8 mouse cellular contexts compared by ENCODE assay signal in genomic region chr3:88408953-88409352, GRCm38 (mm10). TPM values are rescaled to one million over a fixed set of nuclear protein-coding genes. Genes with fewer than 3 reads are reported as not detected.
DNase-seq lines count a peak whose midpoint lies in the region; ATAC-seq and TF ChIP-seq lines count a peak whose summit lies in the region.

No protein-coding gene starts in this region.

- peak overlapping the region; percentile 91 for H3K9ac ChIP-seq in liver, embryonic 12.5 days

- no peak for ATAC-seq in liver, embryonic 12.5 days
- ATAC-seq in frontal cortex, adult (ENCODE audit: low TSS enrichment): no peak
- ATAC-seq in erythroid progenitor cell, adult 5-6 weeks (replicated peaks; ENCODE audit: low FRiP score, poor library complexity, severe bottlenecking): no peak

- WGBS in thymus, adult 2 months: 72% methylated on average over 5 of the region's 5 CpGs
- WGBS in liver, embryonic 12.5 days (ENCODE audit: insufficient replicate concordance): 48% methylated on average over 5 of the region's 5 CpGs

- H3K4me1 ChIP-seq in thymus, adult 2 months (replicated peaks; ENCODE audit: control insufficient read depth, insufficient read depth, low read length): peaks cover 13% of the 10 kb centered on the region
- H3K4me1 ChIP-seq in liver, embryonic 12.5 days: peaks cover 67% of the 10 kb centered on the region

- no peaks in the 10 kb centered on the region for H3K27me3 ChIP-seq in thymus, adult 2 months (ENCODE audit: control insufficient read depth, insufficient read depth, low read length)
- no peaks in the 10 kb centered on the region for H3K27me3 ChIP-seq in liver, embryonic 12.5 days (replicated peaks)

- peak; percentile 51 for DNase-seq in adrenal gland, postnatal 14 days
- DNase-seq in adrenal gland, postnatal 36 days: no peak
- DNase-seq in thymus, adult 2 months: no peak
- no peak for DNase-seq in thymus, postnatal 0 days (ENCODE audit: low spot score)
- no peak for DNase-seq in layer of hippocampus, adult 9-11 months

- TF ChIP-seq CTCF in thymus, adult 2 months (IDR thresholded peaks at IDR 0.05; ENCODE audit: borderline replicate concordance, control insufficient read depth, extremely low read depth, insufficient read depth, low read length, poor library complexity): no peak

- peak overlapping the region; percentile 90; the same call in 1 of the 2 replicates for H3K4me3 ChIP-seq in thymus, adult 2 months (ENCODE audit: control insufficient read depth, insufficient read depth, low read length)
- peak overlapping the region; percentile 75 for H3K4me3 ChIP-seq in liver, embryonic 12.5 days

- H3K36me3 ChIP-seq in thymus, adult 2 months (ENCODE audit: control insufficient read depth, insufficient read depth, low read length): peaks cover 3% of the 10 kb centered on the region; the same call in 1 of the 2 replicates
- H3K36me3 ChIP-seq in liver, embryonic 12.5 days: peaks cover 67% of the 10 kb centered on the region

- H3K4me2 ChIP-seq in liver, embryonic 12.5 days: peak overlapping the region; percentile 91

- no peak for TF ChIP-seq POLR2A in thymus, adult 2 months (IDR thresholded peaks at IDR 0.05; ENCODE audit: control insufficient read depth, extremely low read depth, insufficient read depth, low read length, poor library complexity)

- no peaks in the 10 kb centered on the region for H3K9me3 ChIP-seq in liver, embryonic 12.5 days (replicated peaks)

- H3K27ac ChIP-seq in thymus, adult 2 months (ENCODE audit: control insufficient read depth, insufficient read depth, low read length): no peak overlapping the region
- H3K27ac ChIP-seq in liver, embryonic 12.5 days: peak overlapping the region; percentile 93

RNA-seq across cellular contexts. Expression of gene Pmf1, which starts 1.2 kb away (rescaled TPM):
- 57.0 and 58.2 TPM in 2 replicates for total RNA-seq in adrenal gland, postnatal 14 days (2021)
- total RNA-seq in adrenal gland, postnatal 36 days (2021): 10 to 100 TPM; 29.4 to 43.1 TPM
- 138 and 151 TPM in 2 replicates for polyA plus RNA-seq in thymus, adult 2 months (2012; rRNA removed)
- polyA plus RNA-seq in thymus, postnatal 0 days (2015; fragmentation: Nextera tagmentation; extraction: Ambion mirVana): 144 and 151 TPM in 2 replicates
- 104 and 115 TPM in 2 replicates for polyA plus RNA-seq in liver, embryonic 12.5 days (2016; fragmentation: Nextera tagmentation; extraction: Ambion mirVana)
- total RNA-seq in erythroid progenitor cell, adult 5-6 weeks (2015; ENCODE audit: low replicate concordance): 182 and 196 TPM in 2 replicates
- 100 and 121 TPM in 2 replicates for total RNA-seq in erythroid progenitor cell, adult 5-6 weeks (2017; ENCODE audit: low replicate concordance)

RNA-seq across cellular contexts. Expression of gene Slc25a44, which starts 16.0 kb away (rescaled TPM):
- total RNA-seq in adrenal gland, postnatal 14 days (2021): 46.7 and 51.7 TPM in 2 replicates
- total RNA-seq in adrenal gland, postnatal 36 days (2021): 10 to 100 TPM; 47.2 to 48.1 TPM
- polyA plus RNA-seq in thymus, adult 2 months (2012; rRNA removed): 30.8 and 32.5 TPM in 2 replicates
- polyA plus RNA-seq in thymus, postnatal 0 days (2015; fragmentation: Nextera tagmentation; extraction: Ambion mirVana): 9.6 and 12.3 TPM in 2 replicates
- 14.0 and 14.9 TPM in 2 replicates for polyA plus RNA-seq in liver, embryonic 12.5 days (2016; fragmentation: Nextera tagmentation; extraction: Ambion mirVana)
- total RNA-seq in erythroid progenitor cell, adult 5-6 weeks (2015; ENCODE audit: low replicate concordance): 34.0 and 35.3 TPM in 2 replicates
- 34.8 and 40.5 TPM in 2 replicates for total RNA-seq in erythroid progenitor cell, adult 5-6 weeks (2017; ENCODE audit: low replicate concordance)

RNA-seq across cellular contexts. Expression of gene Bglap, which starts 24.7 kb away (rescaled TPM):
- total RNA-seq in adrenal gland, postnatal 14 days (2021): 2.1 and 3.3 TPM in 2 replicates
- total RNA-seq in adrenal gland, postnatal 36 days (2021): 1 to 10 TPM in 1 of 2 experiments, under 1 TPM in 1; 0.99 to 1.9 TPM
- 1.5 and 2.7 TPM in 2 replicates for polyA plus RNA-seq in thymus, adult 2 months (2012; rRNA removed)
- polyA plus RNA-seq in thymus, postnatal 0 days (2015; fragmentation: Nextera tagmentation; extraction: Ambion mirVana): 0.80 and 1.2 TPM in 2 replicates
- polyA plus RNA-seq in liver, embryonic 12.5 days (2016; fragmentation: Nextera tagmentation; extraction: Ambion mirVana): not detected in 2 replicates
- total RNA-seq in erythroid progenitor cell, adult 5-6 weeks (2015; ENCODE audit: low replicate concordance): 3.6 TPM in 1 of 2 replicates, not detected in the other
- total RNA-seq in erythroid progenitor cell, adult 5-6 weeks (2017; ENCODE audit: low replicate concordance): not detected in 2 replicates

RNA-seq across cellular contexts. Expression of gene Bglap2, which starts 30.5 kb away (rescaled TPM):
- not detected in 2 replicates for total RNA-seq in adrenal gland, postnatal 14 days (2021)
- not detected for total RNA-seq in adrenal gland, postnatal 36 days (2021)
- 2.2 and 3.8 TPM in 2 replicates for polyA plus RNA-seq in thymus, adult 2 months (2012; rRNA removed)
- 0.83 and 1.1 TPM in 2 replicates for polyA plus RNA-seq in thymus, postnatal 0 days (2015; fragmentation: Nextera tagmentation; extraction: Ambion mirVana)
- not detected in 2 replicates for polyA plus RNA-seq in liver, embryonic 12.5 days (2016; fragmentation: Nextera tagmentation; extraction: Ambion mirVana)
- not detected in 2 replicates for total RNA-seq in erythroid progenitor cell, adult 5-6 weeks (2015; ENCODE audit: low replicate concordance)
- total RNA-seq in erythroid progenitor cell, adult 5-6 weeks (2017; ENCODE audit: low replicate concordance): 3.9 TPM in 1 of 2 replicates, not detected in the other

RNA-seq across cellular contexts. Expression of gene Bglap3, which starts 36.4 kb away (rescaled TPM):
- 0.67 and 0.94 TPM in 2 replicates for total RNA-seq in adrenal gland, postnatal 14 days (2021)
- total RNA-seq in adrenal gland, postnatal 36 days (2021): under 1 TPM in 1 of 2 experiments, not detected in 1; 0.76 TPM
- polyA plus RNA-seq in thymus, adult 2 months (2012; rRNA removed): 1.2 and 2.6 TPM in 2 replicates
- 2.6 TPM in 2 replicates for polyA plus RNA-seq in thymus, postnatal 0 days (2015; fragmentation: Nextera tagmentation; extraction: Ambion mirVana)
- polyA plus RNA-seq in liver, embryonic 12.5 days (2016; fragmentation: Nextera tagmentation; extraction: Ambion mirVana): 0.11 and 0.13 TPM in 2 replicates
- total RNA-seq in erythroid progenitor cell, adult 5-6 weeks (2015; ENCODE audit: low replicate concordance): not detected in 2 replicates
- total RNA-seq in erythroid progenitor cell, adult 5-6 weeks (2017; ENCODE audit: low replicate concordance): not detected in 2 replicates
